Comparison of ENCODE assay signal across 9 mouse cellular contexts in genomic region chr8:107386642-107387041, GRCm38 (mm10). TPM values are rescaled to one million over a fixed set of nuclear protein-coding genes. Genes with fewer than 3 reads are reported as not detected.
DNase-seq lines count a peak whose midpoint lies in the region; ATAC-seq and TF ChIP-seq lines count a peak whose summit lies in the region.
"Had no signal": no experiment of that assay in that cellular context is flagged by ENCODE, and none has a peak within 500 bp of the region (broad histone marks: within the 10 kb centered on the region; RNA-seq: fewer than 3 reads in every experiment).

No protein-coding gene starts in this region.

- 39% methylated on average over 3 of the region's 3 CpGs for WGBS in hindbrain, embryonic 14.5 days
- WGBS in hindbrain, embryonic 13.5 days, result 35% methylated on average over 3 of the region's 3 CpGs
- WGBS in liver, embryonic 12.5 days (ENCODE audit: insufficient replicate concordance), result 31% methylated on average over 3 of the region's 3 CpGs

- no peak for TF ChIP-seq EP300 in ES-Bruce4 (IDR thresholded peaks at IDR 0.05; ENCODE audit: insufficient read depth, low read depth, low read length)

- H3K9ac ChIP-seq in hindbrain, embryonic 14.5 days, result no peak overlapping the region
- H3K9ac ChIP-seq in hindbrain, embryonic 13.5 days, result no peak overlapping the region
- no peak overlapping the region for H3K9ac ChIP-seq in ES-Bruce4 (ENCODE audit: low read depth, poor library complexity, severe bottlenecking)
- H3K9ac ChIP-seq in liver, embryonic 12.5 days, result no peak overlapping the region
- H3K9ac ChIP-seq: midbrain, embryonic 12.5 days had no signal

- TF ChIP-seq CTCF in ES-Bruce4 (IDR thresholded peaks at IDR 0.05; ENCODE audit: low read depth, low read length), result peak; percentile 27

- no peak for TF ChIP-seq POLR2A in ES-Bruce4 (IDR thresholded peaks at IDR 0.05; ENCODE audit: insufficient read depth, low read length)

- no peak overlapping the region for H3K4me3 ChIP-seq in hindbrain, embryonic 14.5 days (replicated peaks; ENCODE audit: low read length)
- no peak overlapping the region for H3K4me3 ChIP-seq in hindbrain, embryonic 13.5 days
- no peak overlapping the region for H3K4me3 ChIP-seq in ES-Bruce4 (ENCODE audit: low read depth, low read length)
- H3K4me3 ChIP-seq in liver, embryonic 12.5 days, result no peak overlapping the region
- H3K4me3 ChIP-seq: midbrain, embryonic 12.5 days had no signal

- no peaks in the 10 kb centered on the region for H3K36me3 ChIP-seq in hindbrain, embryonic 14.5 days (replicated peaks; ENCODE audit: control insufficient read depth, insufficient read depth)
- H3K36me3 ChIP-seq in hindbrain, embryonic 13.5 days, result no peaks in the 10 kb centered on the region
- H3K36me3 ChIP-seq in ES-Bruce4 (ENCODE audit: control insufficient read depth, insufficient read depth, low read length, poor library complexity, severe bottlenecking), result no peaks in the 10 kb centered on the region
- no peaks in the 10 kb centered on the region for H3K36me3 ChIP-seq in liver, embryonic 12.5 days
- H3K36me3 ChIP-seq: midbrain, embryonic 12.5 days had no signal

- no peaks in the 10 kb centered on the region for H3K27me3 ChIP-seq in hindbrain, embryonic 14.5 days (ENCODE audit: control insufficient read depth, insufficient read depth, low read length)
- no peaks in the 10 kb centered on the region for H3K27me3 ChIP-seq in hindbrain, embryonic 13.5 days
- H3K27me3 ChIP-seq in ES-Bruce4 (ENCODE audit: control insufficient read depth, insufficient read depth, low read length, poor library complexity, severe bottlenecking), result no peaks in the 10 kb centered on the region
- H3K27me3 ChIP-seq in liver, embryonic 12.5 days (replicated peaks), result no peaks in the 10 kb centered on the region
- H3K27me3 ChIP-seq: midbrain, embryonic 12.5 days had no signal

- no peak overlapping the region for H3K27ac ChIP-seq in hindbrain, embryonic 14.5 days
- H3K27ac ChIP-seq in hindbrain, embryonic 13.5 days, result no peak overlapping the region
- no peak overlapping the region for H3K27ac ChIP-seq in ES-Bruce4 (ENCODE audit: insufficient read depth, low read length)
- H3K27ac ChIP-seq in liver, embryonic 12.5 days, result no peak overlapping the region
- H3K27ac ChIP-seq: midbrain, embryonic 12.5 days had no signal

- no peak overlapping the region for H3K4me2 ChIP-seq in hindbrain, embryonic 14.5 days (replicated peaks)
- no peak overlapping the region for H3K4me2 ChIP-seq in hindbrain, embryonic 13.5 days
- no peak overlapping the region for H3K4me2 ChIP-seq in liver, embryonic 12.5 days
- H3K4me2 ChIP-seq: midbrain, embryonic 12.5 days had no signal

- peak; percentile 77 for DNase-seq in hindbrain, embryonic 14.5 days (ENCODE audit: low spot score)
- DNase-seq in c-Kit-positive CD71-negative TER-119-negative erythroid progenitor cells, embryonic 14.5 days (ENCODE audit: low read depth), result peak; percentile 58
- DNase-seq in urinary bladder, postnatal 36 days (ENCODE audit: low spot score in 2 of 2), result no peak
- no peak for DNase-seq in left cerebral cortex, adult 18-20 months (ENCODE audit: low spot score in 2 of 2)
- no peak for DNase-seq in thymus, postnatal 36 days

- H3K9me3 ChIP-seq in hindbrain, embryonic 14.5 days (ENCODE audit: control insufficient read depth, low read length), result no peaks in the 10 kb centered on the region
- no peaks in the 10 kb centered on the region for H3K9me3 ChIP-seq in hindbrain, embryonic 13.5 days
- no peaks in the 10 kb centered on the region for H3K9me3 ChIP-seq in ES-Bruce4 (replicated peaks; ENCODE audit: control insufficient read depth, insufficient read depth, low read length, poor library complexity, severe bottlenecking)
- H3K9me3 ChIP-seq in liver, embryonic 12.5 days (replicated peaks), result no peaks in the 10 kb centered on the region
- H3K9me3 ChIP-seq: midbrain, embryonic 12.5 days had no signal

- no peak for ATAC-seq in hindbrain, embryonic 14.5 days (ENCODE audit: low FRiP score)
- no peak for ATAC-seq in hindbrain, embryonic 13.5 days (ENCODE audit: low FRiP score)
- peak; percentile 53 for ATAC-seq in liver, embryonic 12.5 days

- 0 out of 2 replicates have a peak, but pooled peaks cover 3% of the 10 kb centered on the region for H3K4me1 ChIP-seq in hindbrain, embryonic 14.5 days (replicated peaks; ENCODE audit: control insufficient read depth, insufficient read depth, low read length)
- 0 out of 2 replicates have a peak, but pooled peaks cover 4% of the 10 kb centered on the region for H3K4me1 ChIP-seq in hindbrain, embryonic 13.5 days (replicated peaks)
- H3K4me1 ChIP-seq in ES-Bruce4 (ENCODE audit: control insufficient read depth, insufficient read depth, low read length), result no peaks in the 10 kb centered on the region
- peaks cover 15% of the 10 kb centered on the region for H3K4me1 ChIP-seq in liver, embryonic 12.5 days
- H3K4me1 ChIP-seq: midbrain, embryonic 12.5 days had no signal

RNA-seq across cellular contexts. Expression of gene Nqo1, which starts 16.4 kb away (rescaled TPM):
- 8.5 and 9.4 TPM in 2 replicates for polyA plus RNA-seq in hindbrain, embryonic 14.5 days (2014; fragmentation: Nextera tagmentation; extraction: Ambion mirVana)
- 5.3 and 6.7 TPM in 2 replicates for polyA plus RNA-seq in hindbrain, embryonic 13.5 days (2015; fragmentation: Nextera tagmentation; extraction: Ambion mirVana)
- 20.2 and 20.5 TPM in 2 replicates for polyA plus RNA-seq in ES-Bruce4 (2011; ENCODE audit: insufficient read depth, insufficient read length, low read depth, missing spikeins)
- 16.5 and 17.2 TPM in 2 replicates for polyA plus RNA-seq in liver, embryonic 12.5 days (2016; fragmentation: Nextera tagmentation; extraction: Ambion mirVana)
- 1 to 10 TPM; 5.3 to 5.6 TPM for total RNA-seq in left cerebral cortex, adult 18-20 months (2021)

RNA-seq across cellular contexts. Expression of gene Nob1, which starts 38.2 kb away (rescaled TPM):
- polyA plus RNA-seq in hindbrain, embryonic 14.5 days (2014; fragmentation: Nextera tagmentation; extraction: Ambion mirVana), result 46.4 and 48.7 TPM in 2 replicates
- 71.3 and 74.0 TPM in 2 replicates for polyA plus RNA-seq in hindbrain, embryonic 13.5 days (2015; fragmentation: Nextera tagmentation; extraction: Ambion mirVana)
- polyA plus RNA-seq in ES-Bruce4 (2011; ENCODE audit: insufficient read depth, insufficient read length, low read depth, missing spikeins), result 61.3 and 68.4 TPM in 2 replicates
- 63.7 and 68.9 TPM in 2 replicates for polyA plus RNA-seq in liver, embryonic 12.5 days (2016; fragmentation: Nextera tagmentation; extraction: Ambion mirVana)
- total RNA-seq in left cerebral cortex, adult 18-20 months (2021), result 10 to 100 TPM; 36.3 to 40.2 TPM

RNA-seq across cellular contexts. Expression of gene Wwp2, which starts 49.5 kb away (rescaled TPM):
- polyA plus RNA-seq in hindbrain, embryonic 14.5 days (2014; fragmentation: Nextera tagmentation; extraction: Ambion mirVana), result 37.2 and 37.5 TPM in 2 replicates
- 49.3 and 53.0 TPM in 2 replicates for polyA plus RNA-seq in hindbrain, embryonic 13.5 days (2015; fragmentation: Nextera tagmentation; extraction: Ambion mirVana)
- 46.0 and 48.7 TPM in 2 replicates for polyA plus RNA-seq in ES-Bruce4 (2011; ENCODE audit: insufficient read depth, insufficient read length, low read depth, missing spikeins)
- polyA plus RNA-seq in liver, embryonic 12.5 days (2016; fragmentation: Nextera tagmentation; extraction: Ambion mirVana), result 37.9 and 39.0 TPM in 2 replicates
- 10 to 100 TPM; 37.2 to 43.0 TPM for total RNA-seq in left cerebral cortex, adult 18-20 months (2021)

Comparison
In these comparisons a context has a peak if more than half of its experiments do, and no peak if none do; other contexts are left out.
1. DNase-seq: peak in hindbrain, embryonic 14.5 days (single experiment) and c-Kit-positive CD71-negative TER-119-negative erythroid progenitor cells, embryonic 14.5 days (single experiment); none in urinary bladder, postnatal 36 days (0 of 2), left cerebral cortex, adult 18-20 months (0 of 2) and thymus, postnatal 36 days (0 of 2).